ENCODE assay signal across 20 mouse cellular contexts in the genomic region with DNA sequence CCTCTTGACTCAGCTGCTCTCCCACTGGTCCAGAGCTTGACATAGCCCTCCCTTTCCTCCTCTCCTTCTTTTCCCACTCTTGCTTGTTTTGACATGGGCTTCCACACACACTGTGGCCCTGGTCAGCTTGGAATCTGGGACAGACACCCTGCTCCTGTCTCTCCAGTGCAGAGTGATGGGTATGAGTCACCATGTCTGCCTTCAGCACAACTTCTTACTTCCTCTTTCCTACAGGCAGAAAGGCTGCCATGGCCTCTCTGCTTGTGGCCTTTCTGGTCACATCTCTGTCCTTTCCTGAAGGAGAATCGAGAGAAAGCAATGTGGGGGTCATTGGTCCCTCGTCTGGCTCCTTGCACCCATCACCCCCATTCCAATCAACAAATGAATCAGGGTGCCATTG. TPM values are rescaled to one million over a fixed set of nuclear protein-coding genes. Genes with fewer than 3 reads are reported as not detected.
DNase-seq lines count a peak whose midpoint lies in the region; ATAC-seq and TF ChIP-seq lines count a peak whose summit lies in the region.
"Had no signal": no experiment of that assay in that cellular context is flagged by ENCODE, and none has a peak within 500 bp of the region (broad histone marks: within the 10 kb centered on the region; RNA-seq: fewer than 3 reads in every experiment).

No protein-coding gene starts in this region.

- TF ChIP-seq CTCF in heart, adult 2 months (IDR thresholded peaks at IDR 0.05): no peak
- no peak for TF ChIP-seq CTCF in lung, adult 2 months (IDR thresholded peaks at IDR 0.05; ENCODE audit: insufficient read depth, low read length)

- H3K4me2 ChIP-seq in forebrain, embryonic 16.5 days (ENCODE audit: low read length): no peak overlapping the region
- H3K4me2 ChIP-seq: lung, embryonic 15.5 days; midbrain, embryonic 13.5 days had no signal

- H3K9me3 ChIP-seq in heart, embryonic 10.5 days: no peaks in the 10 kb centered on the region
- H3K9me3 ChIP-seq in forebrain, embryonic 16.5 days (ENCODE audit: control insufficient read depth, low read length): no peaks in the 10 kb centered on the region
- H3K9me3 ChIP-seq: lung, embryonic 15.5 days; midbrain, embryonic 13.5 days had no signal

- ATAC-seq in forebrain, embryonic 16.5 days: no peak
- ATAC-seq: forebrain, postnatal 0 days; hindbrain, embryonic 16.5 days; midbrain, embryonic 13.5 days had no signal

- TF ChIP-seq POLR2A in heart, adult 2 months (IDR thresholded peaks at IDR 0.05; ENCODE audit: insufficient read depth, low read depth, low read length): no peak
- no peak for TF ChIP-seq POLR2A in lung, adult 2 months (IDR thresholded peaks at IDR 0.05; ENCODE audit: borderline replicate concordance, extremely low read depth, low read depth, low read length)

- no peak for TF ChIP-seq EP300 in heart, adult 2 months (IDR thresholded peaks at IDR 0.05; ENCODE audit: insufficient read depth, low read depth, low read length)

- no peak overlapping the region for H3K9ac ChIP-seq in heart, adult 2 months (ENCODE audit: low read depth, low read length)
- no peak overlapping the region for H3K9ac ChIP-seq in forebrain, embryonic 16.5 days (replicated peaks; ENCODE audit: low read depth, low read length)
- H3K9ac ChIP-seq: forebrain, postnatal 0 days; lung, embryonic 15.5 days; midbrain, embryonic 13.5 days had no signal

- peaks cover 9% of the 10 kb centered on the region for H3K4me1 ChIP-seq in heart, adult 2 months (ENCODE audit: control insufficient read depth, insufficient read depth, low read length)
- H3K4me1 ChIP-seq in heart, embryonic 10.5 days: no peaks in the 10 kb centered on the region
- peaks cover 5% of the 10 kb centered on the region for H3K4me1 ChIP-seq in lung, adult 2 months (ENCODE audit: control insufficient read depth, insufficient read depth, low read length)
- peaks cover 23% of the 10 kb centered on the region; the same call in 1 of the 2 replicates for H3K4me1 ChIP-seq in brown adipose tissue, adult 24 weeks (ENCODE audit: control insufficient read depth, insufficient read depth, insufficient read length, low read length)
- no peaks in the 10 kb centered on the region for H3K4me1 ChIP-seq in forebrain, embryonic 16.5 days (replicated peaks; ENCODE audit: control insufficient read depth, insufficient read depth, low read length)
- H3K4me1 ChIP-seq: lung, embryonic 15.5 days; midbrain, embryonic 13.5 days had no signal

- H3K79me2 ChIP-seq in heart, adult 2 months (replicated peaks; ENCODE audit: control insufficient read depth, insufficient read depth, low read length): no peaks in the 10 kb centered on the region

- H3K4me3 ChIP-seq in heart, adult 2 months: no peak overlapping the region; the same call in 1 of the 2 replicates
- H3K4me3 ChIP-seq in heart, embryonic 10.5 days: no peak overlapping the region
- peak overlapping the region; percentile 39 for H3K4me3 ChIP-seq in lung, adult 2 months (replicated peaks; ENCODE audit: extremely low read depth, low read depth, low read length)
- H3K4me3 ChIP-seq in brown adipose tissue, adult 24 weeks (ENCODE audit: insufficient read depth, low read depth, low read length): peak overlapping the region; percentile 68; the same call in 1 of the 2 replicates
- H3K4me3 ChIP-seq in forebrain, embryonic 16.5 days (replicated peaks; ENCODE audit: low read length): no peak overlapping the region
- H3K4me3 ChIP-seq: lung, embryonic 15.5 days; midbrain, embryonic 13.5 days had no signal

- H3K27me3 ChIP-seq in heart, adult 2 months (ENCODE audit: control insufficient read depth, insufficient read depth, low read length): no peaks in the 10 kb centered on the region
- no peaks in the 10 kb centered on the region for H3K27me3 ChIP-seq in heart, embryonic 10.5 days (ENCODE audit: insufficient read depth, poor library complexity, severe bottlenecking)
- no peaks in the 10 kb centered on the region for H3K27me3 ChIP-seq in splenic B cell, adult 2 months (ENCODE audit: control insufficient read depth, insufficient read depth, low read length, poor library complexity, severe bottlenecking)
- no peaks in the 10 kb centered on the region for H3K27me3 ChIP-seq in forebrain, embryonic 16.5 days (replicated peaks; ENCODE audit: control insufficient read depth, insufficient read depth, low read length)
- H3K27me3 ChIP-seq: lung, embryonic 15.5 days; midbrain, embryonic 13.5 days had no signal

- H3K36me3 ChIP-seq in heart, adult 2 months (ENCODE audit: control insufficient read depth, insufficient read depth, low read length): peaks cover 22% of the 10 kb centered on the region
- H3K36me3 ChIP-seq in heart, embryonic 10.5 days: no peaks in the 10 kb centered on the region
- H3K36me3 ChIP-seq in splenic B cell, adult 2 months (ENCODE audit: control insufficient read depth, insufficient read depth, low read length, poor library complexity, severe bottlenecking): peaks cover 14% of the 10 kb centered on the region; the same call in 1 of the 2 replicates
- H3K36me3 ChIP-seq in forebrain, embryonic 16.5 days (ENCODE audit: control insufficient read depth, insufficient read depth): no peaks in the 10 kb centered on the region
- H3K36me3 ChIP-seq: lung, embryonic 15.5 days; midbrain, embryonic 13.5 days had no signal

- DNase-seq in heart, adult 2 months: no peak
- no peak for DNase-seq in heart, embryonic 10.5 days (ENCODE audit: low spot score)
- no peak for DNase-seq in lung, adult 2 months
- no peak for DNase-seq in lung, adult 18-20 months
- DNase-seq in splenic B cell, adult 2 months (ENCODE audit: low read depth, low spot score): peak; percentile 66
- no peak for DNase-seq in testis, postnatal 14 days (ENCODE audit: low spot score)
- DNase-seq: adrenal gland, postnatal 14 days; cerebellum, adult 11 months; forebrain, postnatal 0 days; kidney, postnatal 10 days; spleen, adult 18-20 months; thymus, adult 18-20 months had no signal

- peak overlapping the region; percentile 93 for H3K27ac ChIP-seq in heart, adult 2 months
- H3K27ac ChIP-seq in heart, embryonic 10.5 days: no peak overlapping the region; the same call in 1 of the 2 replicates
- H3K27ac ChIP-seq in brown adipose tissue, adult 24 weeks (replicated peaks; ENCODE audit: low read depth, low read length): peak overlapping the region; percentile 93
- no peak overlapping the region for H3K27ac ChIP-seq in forebrain, embryonic 16.5 days (ENCODE audit: low read length)
- H3K27ac ChIP-seq: lung, embryonic 15.5 days; midbrain, embryonic 13.5 days had no signal

- intact Hi-C loops in heart, adult 2 months (cut with DNase I): no loop called here

- 45% methylated on average over 2 of the region's 2 CpGs for WGBS in heart, adult 2 months
- WGBS in heart, embryonic 10.5 days: 64% methylated on average over 2 of the region's 2 CpGs
- 57% methylated on average over 2 of the region's 2 CpGs for WGBS in lung, adult 2 months
- 72% methylated on average over 2 of the region's 2 CpGs for WGBS in forebrain, embryonic 16.5 days

RNA-seq across cellular contexts. Expression of a gene that starts 2.7 kb away (rescaled TPM):
- 10 to 100 TPM; 22.4 to 25.3 TPM for total RNA-seq in heart, adult 2 months (2021)
- polyA plus RNA-seq in heart, adult 2 months (2012; rRNA removed): 28.1 and 42.1 TPM in 2 replicates
- 6.4 and 10.6 TPM in 2 replicates for polyA plus RNA-seq in heart, embryonic 10.5 days (2016; fragmentation: Nextera tagmentation; extraction: Ambion mirVana)
- polyA plus RNA-seq in lung, adult 2 months (2012; rRNA removed): 40.8 and 58.9 TPM in 2 replicates
- polyA plus RNA-seq in brown adipose tissue, adult 24 weeks (2012; ENCODE audit: insufficient read depth, insufficient read length, missing spikeins): 13.3 and 27.1 TPM in 2 replicates
- polyA plus RNA-seq in forebrain, embryonic 16.5 days (2015; fragmentation: Nextera tagmentation; extraction: Ambion mirVana): 1.2 and 1.8 TPM in 2 replicates
- total RNA-seq: layer of hippocampus, postnatal 25 days had no signal

RNA-seq across cellular contexts. Expression of a gene that starts 11.1 kb away (rescaled TPM):
- 1 to 10 TPM; 3.1 to 3.4 TPM for total RNA-seq in heart, adult 2 months (2021)
- polyA plus RNA-seq in heart, adult 2 months (2012; rRNA removed): 1.8 and 3.7 TPM in 2 replicates
- polyA plus RNA-seq in heart, embryonic 10.5 days (2016; fragmentation: Nextera tagmentation; extraction: Ambion mirVana): 7.4 and 8.7 TPM in 2 replicates
- 2.8 and 5.2 TPM in 2 replicates for polyA plus RNA-seq in lung, adult 2 months (2012; rRNA removed)
- 2.5 and 5.9 TPM in 2 replicates for polyA plus RNA-seq in brown adipose tissue, adult 24 weeks (2012; ENCODE audit: insufficient read depth, insufficient read length, missing spikeins)
- 2.0 and 2.7 TPM in 2 replicates for polyA plus RNA-seq in forebrain, embryonic 16.5 days (2015; fragmentation: Nextera tagmentation; extraction: Ambion mirVana)

RNA-seq across cellular contexts. Expression of a gene that starts 20.9 kb away (rescaled TPM):
- total RNA-seq in heart, adult 2 months (2021): 10 to 100 TPM; 34.3 to 38.1 TPM
- 19.2 and 28.6 TPM in 2 replicates for polyA plus RNA-seq in heart, adult 2 months (2012; rRNA removed)
- 21.3 and 26.0 TPM in 2 replicates for polyA plus RNA-seq in heart, embryonic 10.5 days (2016; fragmentation: Nextera tagmentation; extraction: Ambion mirVana)
- 23.5 and 40.1 TPM in 2 replicates for polyA plus RNA-seq in lung, adult 2 months (2012; rRNA removed)
- polyA plus RNA-seq in brown adipose tissue, adult 24 weeks (2012; ENCODE audit: insufficient read depth, insufficient read length, missing spikeins): 27.2 and 40.0 TPM in 2 replicates
- polyA plus RNA-seq in forebrain, embryonic 16.5 days (2015; fragmentation: Nextera tagmentation; extraction: Ambion mirVana): 7.8 and 7.9 TPM in 2 replicates

RNA-seq across cellular contexts. Expression of a gene that starts 31.3 kb away (rescaled TPM):
- total RNA-seq in heart, adult 2 months (2021): 1 to 10 TPM; 3.4 to 5.6 TPM
- not detected in 2 replicates for polyA plus RNA-seq in heart, adult 2 months (2012; rRNA removed)
- 1.9 and 2.5 TPM in 2 replicates for polyA plus RNA-seq in heart, embryonic 10.5 days (2016; fragmentation: Nextera tagmentation; extraction: Ambion mirVana)
- 1.8 TPM in 1 of 2 replicates, not detected in the other for polyA plus RNA-seq in lung, adult 2 months (2012; rRNA removed)
- polyA plus RNA-seq in brown adipose tissue, adult 24 weeks (2012; ENCODE audit: insufficient read depth, insufficient read length, missing spikeins): not detected in 2 replicates
- polyA plus RNA-seq in forebrain, embryonic 16.5 days (2015; fragmentation: Nextera tagmentation; extraction: Ambion mirVana): 1.1 TPM in 1 of 2 replicates, not detected in the other
- total RNA-seq: forebrain, postnatal 0 days had no signal
- polyA plus RNA-seq: forebrain, postnatal 0 days; limb, embryonic 11.5 days; midbrain, embryonic 13.5 days had no signal

RNA-seq across cellular contexts. Expression of a gene that starts 31.3 kb away (rescaled TPM):
- under 1 TPM in 1 of 2 experiments, not detected in 1; 0.77 TPM for total RNA-seq in heart, adult 2 months (2021)
- polyA plus RNA-seq in heart, adult 2 months (2012; rRNA removed): 0.29 and 0.70 TPM in 2 replicates
- not detected in 2 replicates for polyA plus RNA-seq in heart, embryonic 10.5 days (2016; fragmentation: Nextera tagmentation; extraction: Ambion mirVana)
- polyA plus RNA-seq in lung, adult 2 months (2012; rRNA removed): 0.72 and 1.2 TPM in 2 replicates
- not detected in 2 replicates for polyA plus RNA-seq in brown adipose tissue, adult 24 weeks (2012; ENCODE audit: insufficient read depth, insufficient read length, missing spikeins)
- polyA plus RNA-seq in forebrain, embryonic 16.5 days (2015; fragmentation: Nextera tagmentation; extraction: Ambion mirVana): not detected in 2 replicates
- total RNA-seq: forebrain, postnatal 0 days; layer of hippocampus, postnatal 25 days had no signal
- polyA plus RNA-seq: cortical plate, adult 2 months; forebrain, postnatal 0 days; hindbrain, embryonic 16.5 days; limb, embryonic 11.5 days; lung, embryonic 15.5 days; midbrain, embryonic 13.5 days had no signal

Comparison
In these comparisons a context has a peak if more than half of its experiments do, and no peak if none do; other contexts are left out.
1. H3K27ac ChIP-seq: peak in heart, adult 2 months (single experiment) and brown adipose tissue, adult 24 weeks (single experiment); none in heart, embryonic 10.5 days (single experiment) and forebrain, embryonic 16.5 days (single experiment).
2. H3K4me3 ChIP-seq: peak in lung, adult 2 months (single experiment) and brown adipose tissue, adult 24 weeks (single experiment); none in heart, adult 2 months (single experiment), heart, embryonic 10.5 days (single experiment) and forebrain, embryonic 16.5 days (single experiment).